Mouse (Mus musculus): Measurements from ENCODE around the gene Naaladl1.

The Naaladl1 gene

DNA sequence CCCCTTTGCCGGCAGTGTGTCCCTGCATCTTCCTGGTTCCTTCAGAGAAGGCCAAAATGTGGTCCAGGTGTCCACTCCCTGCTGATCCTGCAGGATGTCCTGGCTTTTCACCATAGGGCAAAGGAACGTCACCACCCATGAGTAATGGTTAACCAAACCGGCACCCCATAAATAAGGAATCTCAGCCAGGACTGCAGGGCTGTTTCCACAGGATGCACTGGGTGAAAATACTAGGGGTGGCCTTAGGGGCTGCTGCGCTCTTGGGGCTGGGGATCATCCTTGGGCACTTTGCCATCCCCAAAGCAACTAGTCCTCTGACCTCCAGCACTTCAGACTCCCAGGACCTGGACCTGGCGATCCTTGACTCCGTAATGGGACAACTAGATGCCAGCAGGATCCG is at the start of gene Naaladl1:
TSS of gene Naaladl1 (plus strand) at position 197 of the 400 bp plus-strand sequence.
- DNase-seq (ENCODE audit: inconsistent ontology term), result no peak

DNA sequence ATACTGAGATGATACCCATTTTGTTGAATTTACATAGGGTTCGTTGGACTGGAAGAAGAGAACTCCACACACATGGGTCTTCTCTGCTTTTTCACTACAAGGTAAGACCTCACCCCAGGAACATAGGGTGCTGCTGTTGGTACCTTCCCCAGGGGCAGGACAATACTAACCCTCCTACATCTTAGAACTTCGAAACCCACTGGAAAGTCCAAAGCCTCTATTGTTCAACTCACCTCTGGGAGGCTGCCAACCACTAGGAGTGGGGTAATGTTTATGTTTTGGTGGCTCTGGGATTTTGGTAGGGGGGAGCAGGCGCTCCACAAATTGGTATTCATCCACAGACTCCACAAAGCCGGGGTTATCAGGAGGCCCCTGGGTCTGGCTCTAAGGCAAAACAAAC is 48.9 kb upstream of the Naaladl1 start:
- DNase-seq (ENCODE audit: inconsistent ontology term), result no peak

- DNase-seq (ENCODE audit: inconsistent ontology term), result peak; percentile 98
Measured at GRCm38 (mm10) chr19:6057313-6058096, 48.1 kb upstream of the Naaladl1 start, which contains the start of the genes Mrpl49 and Fau. Gene Mrpl49, minus strand, starts transcription at chr19:6057785. Gene Fau, plus strand, starts transcription at chr19:6057844.

DNA sequence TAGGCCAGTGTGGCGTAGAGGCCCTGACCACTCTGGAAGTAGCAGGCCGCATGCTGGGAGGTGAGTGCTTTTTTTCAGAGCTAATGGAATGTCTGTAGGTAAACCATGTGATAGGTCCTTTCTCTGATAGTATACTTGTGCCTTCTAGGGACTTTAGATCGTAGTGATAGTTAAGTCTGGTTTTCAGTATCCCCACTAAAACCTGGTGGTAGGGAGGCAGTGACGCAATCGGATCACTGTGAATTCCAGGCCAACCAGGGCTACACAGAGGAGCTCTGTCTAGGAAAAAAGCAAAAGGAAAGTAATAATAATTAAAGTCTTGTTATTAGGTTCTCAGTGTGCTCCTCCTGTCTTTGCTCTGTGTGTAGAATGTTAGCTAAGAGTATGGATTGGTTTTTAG is 47.1 kb upstream of the Naaladl1 start:
- no peak for DNase-seq (ENCODE audit: inconsistent ontology term)

DNA sequence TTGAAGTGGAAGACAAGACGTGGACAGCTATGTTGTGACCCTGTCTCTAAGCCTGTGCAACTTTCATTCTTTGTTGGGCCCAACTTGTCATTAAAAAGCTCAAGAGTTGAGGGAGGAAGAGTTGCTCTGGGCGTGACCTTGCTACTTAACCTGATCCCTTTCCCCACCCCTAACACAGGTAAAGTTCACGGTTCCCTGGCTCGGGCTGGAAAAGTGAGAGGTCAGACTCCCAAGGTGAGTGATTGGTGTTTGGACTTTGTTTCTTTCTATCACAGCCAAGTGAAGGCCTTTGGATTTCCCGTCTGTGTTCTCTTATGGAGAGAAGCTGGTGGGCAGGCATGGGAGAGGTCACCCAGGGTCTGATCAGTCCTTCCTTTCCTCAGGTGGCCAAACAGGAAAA is 46.6 kb upstream of the Naaladl1 start:
- no peak for DNase-seq (ENCODE audit: inconsistent ontology term)

DNA sequence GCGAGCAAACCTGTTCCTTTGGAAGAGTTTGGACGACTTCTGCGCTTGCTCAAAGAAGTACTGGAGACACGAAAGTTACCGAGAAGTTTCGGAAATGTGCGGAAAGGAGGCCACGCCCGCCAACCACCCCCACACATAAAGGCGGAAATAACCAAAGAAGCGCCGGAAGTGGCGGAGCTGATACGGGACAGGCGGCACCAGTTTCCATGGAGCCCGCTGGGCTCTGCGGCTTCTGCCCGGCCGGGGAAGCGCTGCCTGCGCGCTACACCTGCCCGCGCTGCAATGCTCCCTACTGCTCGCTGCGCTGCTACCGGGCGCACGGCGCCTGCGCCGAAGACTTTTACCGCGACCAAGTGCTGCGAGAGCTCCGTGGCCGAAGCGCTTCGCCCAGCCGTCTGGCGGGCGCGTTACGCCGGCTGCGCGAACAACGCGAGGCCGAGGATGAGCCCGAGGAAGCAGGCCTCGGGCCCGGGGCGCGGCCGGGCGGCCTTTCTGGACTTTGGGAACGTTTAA is 44.5 kb upstream of the Naaladl1 start, which contains the start of gene Znhit2:
TSS of gene Znhit2 (plus strand) at position 172 of the 513 bp plus-strand sequence.
- peak; percentile 95 for DNase-seq (ENCODE audit: inconsistent ontology term)

DNA sequence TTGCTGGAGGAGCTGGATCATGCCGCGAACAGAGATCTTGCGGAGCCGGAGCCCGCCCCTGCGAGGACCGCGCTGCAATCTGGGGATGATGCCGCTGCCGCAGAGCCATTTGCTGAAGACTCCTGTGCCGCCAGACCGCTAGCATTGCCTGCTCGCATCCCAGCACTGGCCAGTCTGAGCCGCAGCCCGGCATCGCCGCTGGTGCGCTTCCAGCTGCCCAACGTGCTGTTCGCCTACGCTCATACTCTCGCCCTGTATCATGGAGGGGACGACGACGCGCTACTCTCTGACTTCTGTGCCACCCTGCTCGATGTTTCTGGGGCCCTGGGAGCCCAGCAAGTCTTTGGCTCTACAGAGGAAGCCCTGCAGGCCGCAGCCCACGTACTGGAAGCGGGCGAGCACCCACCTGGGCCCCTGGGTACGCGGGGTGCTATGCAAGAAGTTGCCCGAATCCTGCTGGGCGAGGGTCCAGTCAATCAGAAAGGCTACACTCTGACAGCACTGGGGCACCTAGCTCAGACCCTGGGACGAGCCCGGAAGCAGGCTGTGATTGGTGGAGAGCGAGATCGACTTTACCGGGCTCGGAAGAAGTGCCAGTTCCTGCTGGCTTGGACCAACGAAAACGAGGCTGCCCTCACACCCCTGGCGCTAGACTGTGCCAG is 43.8 kb upstream of the Naaladl1 start:
- DNase-seq (ENCODE audit: inconsistent ontology term), result peak; percentile 49

DNA sequence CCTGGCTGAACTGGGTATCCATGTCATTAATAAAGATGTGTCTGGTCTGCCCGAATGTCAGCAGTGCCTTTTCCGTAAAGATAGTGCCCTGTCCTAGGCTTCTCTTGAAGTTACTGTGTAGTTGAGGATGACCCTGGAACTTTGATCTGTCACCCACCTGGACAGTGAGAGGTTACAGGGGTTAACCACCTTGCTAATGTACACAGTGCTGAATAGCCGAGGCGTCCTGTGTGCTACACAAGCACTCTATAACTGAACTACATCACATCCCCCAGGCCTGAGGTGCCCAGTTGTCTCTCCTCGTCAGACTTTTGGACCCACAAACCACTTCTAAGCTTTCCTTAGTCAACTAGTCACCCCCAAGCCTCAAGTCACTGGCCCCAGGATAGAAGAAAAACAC is 43.2 kb upstream of the Naaladl1 start:
- DNase-seq (ENCODE audit: inconsistent ontology term), result no peak

DNA sequence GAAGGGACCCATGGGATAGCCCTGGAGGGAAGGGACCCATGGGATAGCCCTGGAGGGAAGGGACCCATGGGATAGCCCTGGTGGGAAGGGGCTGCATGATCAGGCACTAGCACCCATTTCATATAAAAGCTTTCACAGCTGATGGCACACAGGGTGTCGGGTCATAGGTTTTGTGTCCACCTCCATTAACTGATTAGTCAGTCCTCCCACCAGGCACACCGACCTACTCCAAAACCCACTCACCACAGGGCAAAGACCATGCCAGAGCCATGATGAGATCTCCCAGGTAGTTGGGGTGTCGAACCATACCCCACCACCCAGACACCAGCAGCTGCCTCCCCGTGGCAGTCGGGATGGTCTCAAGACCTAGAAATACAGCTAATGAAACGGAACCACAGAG is 42.5 kb upstream of the Naaladl1 start:
- DNase-seq (ENCODE audit: inconsistent ontology term), result no peak

- DNase-seq (ENCODE audit: inconsistent ontology term), result no peak
Measured at GRCm38 (mm10) chr19:6066571-6066970, 39.0 kb upstream of the Naaladl1 start.

- peak; percentile 66 for DNase-seq (ENCODE audit: inconsistent ontology term)
Measured at GRCm38 (mm10) chr19:6067011-6067723, 38.4 kb upstream of the Naaladl1 start.

- DNase-seq (ENCODE audit: inconsistent ontology term), result peak; percentile 97
Measured at GRCm38 (mm10) chr19:6067724-6068415, 37.7 kb upstream of the Naaladl1 start, which contains the start of gene Tm7sf2. Gene Tm7sf2, minus strand, starts transcription at chr19:6068373.

DNA sequence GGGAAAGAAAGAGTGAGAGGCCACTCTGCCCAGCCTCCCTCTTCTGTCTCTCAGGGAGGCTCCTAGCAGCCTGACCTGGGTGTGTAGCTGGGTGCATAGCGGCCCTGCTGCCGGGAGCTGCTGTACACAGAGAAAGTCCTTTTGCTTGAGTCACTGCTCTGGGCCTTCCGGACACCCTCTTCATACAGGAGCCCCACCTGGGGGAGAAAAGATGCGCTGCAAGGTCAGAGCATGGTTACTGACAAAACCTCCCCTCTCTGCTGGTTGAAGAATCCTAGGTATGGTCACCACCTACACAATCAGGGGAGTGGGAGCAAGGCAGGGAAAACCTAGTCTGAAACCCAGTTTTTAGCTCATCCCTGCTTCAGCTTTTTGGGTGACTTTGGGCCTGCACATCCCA is 36.6 kb upstream of the Naaladl1 start:
- DNase-seq (ENCODE audit: inconsistent ontology term), result no peak

DNA sequence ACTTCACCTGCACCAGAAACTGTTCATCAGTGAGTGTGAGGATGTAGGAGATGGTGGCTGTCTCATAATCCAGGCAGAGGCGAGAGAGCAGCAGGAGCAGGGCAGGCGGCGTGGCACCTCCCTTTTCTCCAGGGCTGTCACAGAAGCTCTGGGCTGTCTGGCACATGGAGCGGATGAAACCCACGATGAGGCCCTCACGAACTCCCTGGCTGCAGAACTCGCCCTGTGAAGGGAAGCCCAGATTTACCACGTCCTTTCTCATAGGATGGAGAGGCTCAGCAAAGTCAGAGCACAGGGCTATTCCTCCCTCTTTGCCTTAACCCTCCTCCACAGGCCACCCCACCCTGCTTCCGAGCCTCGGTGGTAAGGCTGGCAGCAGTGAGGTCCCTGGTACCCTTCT is 35.7 kb upstream of the Naaladl1 start:
- DNase-seq (ENCODE audit: inconsistent ontology term), result no peak

GRCm38 (mm10) chr19:6070571-6071250 is 34.9 kb upstream of the Naaladl1 start:
- no peak for DNase-seq (ENCODE audit: inconsistent ontology term)

GRCm38 (mm10) chr19:6071261-6071660 is 34.3 kb upstream of the Naaladl1 start:
- DNase-seq (ENCODE audit: inconsistent ontology term), result no peak

- no peak for DNase-seq (ENCODE audit: inconsistent ontology term)
Measured at GRCm38 (mm10) chr19:6073889-6074288, 31.7 kb upstream of the Naaladl1 start.

- DNase-seq (ENCODE audit: inconsistent ontology term), result peak; percentile 94
Measured at GRCm38 (mm10) chr19:6076564-6077393, 28.8 kb upstream of the Naaladl1 start, which contains the start of gene Vps51. Gene Vps51, minus strand, starts transcription at chr19:6077231.

DNA sequence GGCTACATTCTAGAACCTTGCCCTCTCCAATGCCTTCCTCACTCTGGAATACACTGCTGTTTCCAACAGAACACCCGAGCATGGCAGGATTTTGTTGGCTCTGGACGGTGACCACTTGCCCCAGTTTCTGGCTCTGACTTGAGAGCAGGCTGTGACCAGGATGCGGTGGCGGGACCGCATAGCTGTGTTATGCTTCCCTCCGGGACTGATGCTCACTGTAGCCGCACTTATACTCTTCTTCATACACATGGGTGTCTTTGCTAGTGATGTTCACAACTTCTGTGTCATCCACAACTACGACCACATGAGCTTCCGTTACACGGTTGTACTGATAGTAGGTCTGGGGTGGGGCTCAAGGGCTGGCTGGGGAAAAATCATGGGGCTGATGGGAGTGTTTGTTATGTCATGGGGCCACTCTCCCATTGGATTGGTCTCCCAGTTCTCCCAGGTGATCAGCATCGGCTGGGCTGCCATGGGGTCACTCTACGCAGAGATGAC is 25.6 kb upstream of the Naaladl1 start, which contains the start of gene Tmem262:
TSS of gene Tmem262 (plus strand) at position 51 of the 498 bp plus-strand sequence.
- no peak for DNase-seq (ENCODE audit: inconsistent ontology term)

DNA sequence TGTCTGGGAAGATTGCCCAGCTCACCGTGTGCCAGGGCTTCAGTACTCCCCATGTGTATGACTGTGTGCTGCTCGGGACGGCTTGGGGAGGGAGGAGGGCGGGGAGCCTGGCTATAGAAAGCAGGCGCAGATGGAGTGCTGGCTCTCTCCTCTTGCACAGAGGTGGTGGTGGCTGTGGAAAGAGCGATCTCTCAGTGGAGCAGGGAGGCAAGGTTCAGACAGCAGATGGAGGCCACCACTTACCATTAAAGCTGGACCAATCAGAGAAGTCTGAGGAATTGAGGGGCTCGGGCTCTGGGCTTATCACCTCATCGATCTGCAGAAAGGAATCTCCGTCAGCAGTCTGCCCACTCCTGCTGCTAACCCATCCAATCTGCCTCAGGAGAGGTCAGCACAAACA is 23.4 kb upstream of the Naaladl1 start, which contains the start of gene Gm28374:
TSS of gene Gm28374 (minus strand) at position 101 of the 400 bp plus-strand sequence.
- no peak for DNase-seq (ENCODE audit: inconsistent ontology term)
